Mouse (Mus musculus): ENCODE measurements at regions not wholly inside any gene's neighbourhood (a gene's known extent, or its start where the extent isn't known, plus 50 kb on each side); places are given as distances from the start of the nearest gene placed in this dataset.

DNA sequence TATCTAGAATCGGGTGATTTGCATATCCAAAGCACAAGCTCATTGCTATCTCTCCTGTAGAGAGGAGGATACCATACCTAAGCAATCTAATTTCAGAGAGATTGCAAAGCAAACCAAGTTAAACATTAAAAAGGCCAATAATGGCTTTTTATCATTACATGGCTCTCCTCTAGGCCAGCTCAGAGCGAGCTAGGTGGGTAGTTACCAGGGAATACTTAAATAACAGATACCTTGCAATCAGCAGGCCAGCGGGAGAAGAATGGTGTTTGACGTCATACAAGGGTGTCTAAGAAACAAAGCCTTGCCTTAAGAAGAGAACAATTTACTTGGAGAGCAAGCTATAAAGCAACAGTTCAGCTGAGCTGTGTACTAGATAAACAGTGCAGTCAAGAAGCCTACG is 207.4 kb upstream of the Kit start:
- TF ChIP-seq CTCF (IDR thresholded peaks at IDR 0.05; ENCODE audit: low read depth): no peak
- TF ChIP-seq EP300 (IDR thresholded peaks at IDR 0.05; ENCODE audit: low read depth): no peak
